Mouse (Mus musculus): ENCODE measurements around the gene Apeh.

- TF ChIP-seq POLR2A (IDR thresholded peaks at IDR 0.05; ENCODE audit: borderline replicate concordance, insufficient read depth, low read length): no peak
- TF ChIP-seq CTCF (IDR thresholded peaks at IDR 0.05; ENCODE audit: borderline replicate concordance, insufficient read depth, low read depth, low read length): no peak
These were observed 11.7 kb upstream of the Apeh start for GRCm38 (mm10) chr9:108106090-108106489.
